Comparison of ENCODE assay signal across 25 mouse cellular contexts in genomic region chr9:65422760-65423501, GRCm38 (mm10). TPM values are rescaled to one million over a fixed set of nuclear protein-coding genes. Genes with fewer than 3 reads are reported as not detected.
DNase-seq lines count a peak whose midpoint lies in the region; ATAC-seq and TF ChIP-seq lines count a peak whose summit lies in the region.
"Had no signal": no experiment of that assay in that cellular context is flagged by ENCODE, and none has a peak within 500 bp of the region (broad histone marks: within the 10 kb centered on the region; RNA-seq: fewer than 3 reads in every experiment).

Slc51b (minus strand) TSS chr9:65422955.

- TF ChIP-seq CTCF in kidney, adult 2 months (conservative IDR thresholded peaks at IDR 0.05; ENCODE audit: insufficient read depth, insufficient read length, low read depth, low read length), result no peak

- ATAC-seq in midbrain, embryonic 16.5 days, result no peak
- ATAC-seq: lung, postnatal 0 days had no signal

- no peak within 1 kb of the TSS for H3K4me2 ChIP-seq in midbrain, embryonic 16.5 days (ENCODE audit: low read length)
- H3K4me2 ChIP-seq: embryonic facial prominence, embryonic 13.5 days; hindbrain, embryonic 14.5 days; stomach, embryonic 15.5 days had no signal

- peaks cover 17% of the 10 kb centered on the region for H3K4me1 ChIP-seq in kidney, adult 2 months (ENCODE audit: control insufficient read depth, insufficient read depth, low read length)
- no peaks in the 10 kb centered on the region for H3K4me1 ChIP-seq in midbrain, embryonic 16.5 days (ENCODE audit: control insufficient read depth, insufficient read depth, low read length)
- H3K4me1 ChIP-seq: embryonic facial prominence, embryonic 13.5 days; heart, embryonic 10.5 days; stomach, embryonic 15.5 days had no signal

- peak within 1 kb of the TSS; percentile 77 for H3K27ac ChIP-seq in kidney, adult 2 months (ENCODE audit: insufficient read depth, low read depth, low read length)
- no peak within 1 kb of the TSS for H3K27ac ChIP-seq in midbrain, embryonic 16.5 days (ENCODE audit: low read length)
- H3K27ac ChIP-seq: embryonic facial prominence, embryonic 13.5 days; heart, embryonic 10.5 days; hindbrain, embryonic 14.5 days; limb, embryonic 10.5 days; liver, embryonic 14.5 days; stomach, embryonic 15.5 days had no signal

- no peak for TF ChIP-seq POLR2A in kidney, adult 2 months (IDR thresholded peaks at IDR 0.05; ENCODE audit: low read depth, low read length)

- H3K27me3 ChIP-seq in kidney, adult 2 months (replicated peaks; ENCODE audit: control insufficient read depth, insufficient read depth, low read length), result no peaks in the 10 kb centered on the region
- H3K27me3 ChIP-seq in midbrain, embryonic 16.5 days (ENCODE audit: control insufficient read depth, insufficient read depth, low read depth, low read length), result no peaks in the 10 kb centered on the region
- H3K27me3 ChIP-seq: embryonic facial prominence, embryonic 13.5 days; stomach, embryonic 15.5 days had no signal

- WGBS in kidney, adult 2 months, result 57% methylated on average over 11 of the region's 11 CpGs
- 87% methylated on average over 11 of the region's 11 CpGs for WGBS in midbrain, embryonic 16.5 days

- no peaks in the 10 kb centered on the region for H3K9me3 ChIP-seq in midbrain, embryonic 16.5 days (replicated peaks; ENCODE audit: control insufficient read depth, low read length, poor library complexity, severe bottlenecking)
- H3K9me3 ChIP-seq: embryonic facial prominence, embryonic 13.5 days; heart, embryonic 10.5 days; limb, embryonic 10.5 days; stomach, embryonic 15.5 days had no signal

- intact Hi-C loops in heart, postnatal 10 days (cut with DNase I), result no loop called here

- DNase-seq in adrenal gland, adult (ENCODE audit: inconsistent age in 2 of 2, low spot score in 1 of 2), result peak; percentile 60 to 79
- no peak for DNase-seq in adrenal gland, adult 18-20 months (ENCODE audit: low spot score in 2 of 2)
- peak; percentile 59 for DNase-seq in adrenal gland, postnatal 14 days
- DNase-seq in kidney, adult 2 months, result peak; percentile 90
- peak; percentile 82 to 88 for DNase-seq in kidney, postnatal 25 days
- no peak for DNase-seq in left cerebral cortex, adult 9 months (ENCODE audit: low spot score in 2 of 2)
- no peak for DNase-seq in heart, postnatal 10 days
- DNase-seq: cerebellum, adult 9-10 months; gastrocnemius, postnatal 14 days; heart, postnatal 14 days; thymus, adult 2 months had no signal

- no peak within 1 kb of the TSS for H3K9ac ChIP-seq in midbrain, embryonic 16.5 days (ENCODE audit: low read depth, low read length)
- H3K9ac ChIP-seq: embryonic facial prominence, embryonic 13.5 days; hindbrain, embryonic 14.5 days; liver, embryonic 14.5 days; stomach, embryonic 15.5 days had no signal

- H3K36me3 ChIP-seq in kidney, adult 2 months (ENCODE audit: control insufficient read depth, insufficient read depth, low read length), result no peaks in the 10 kb centered on the region
- no peaks in the 10 kb centered on the region for H3K36me3 ChIP-seq in midbrain, embryonic 16.5 days (ENCODE audit: control insufficient read depth, insufficient read depth, low read length)
- H3K36me3 ChIP-seq: embryonic facial prominence, embryonic 13.5 days; heart, embryonic 10.5 days; limb, embryonic 10.5 days; stomach, embryonic 15.5 days had no signal

- peak within 1 kb of the TSS; percentile 49 for H3K4me3 ChIP-seq in kidney, adult 2 months (ENCODE audit: insufficient read depth, low read depth, low read length)
- H3K4me3 ChIP-seq in midbrain, embryonic 16.5 days (ENCODE audit: low read depth, low read length), result no peak within 1 kb of the TSS
- H3K4me3 ChIP-seq: embryonic facial prominence, embryonic 13.5 days; heart, embryonic 10.5 days; limb, embryonic 10.5 days; stomach, embryonic 15.5 days had no signal

RNA-seq across cellular contexts. Expression of gene Slc51b, which starts in this region (rescaled TPM):
- not detected for total RNA-seq in adrenal gland, adult 18-20 months (2021)
- not detected in 2 replicates for total RNA-seq in adrenal gland, postnatal 14 days (2021)
- 13.0 and 15.0 TPM in 2 replicates for polyA plus RNA-seq in kidney, adult 2 months (2012; rRNA removed)
- not detected in 2 replicates for polyA plus RNA-seq in midbrain, embryonic 16.5 days (2015; fragmentation: Nextera tagmentation; extraction: Ambion mirVana)
- not detected for total RNA-seq in heart, postnatal 10 days (2021)
- total RNA-seq: gastrocnemius, postnatal 14 days; heart, postnatal 14 days; left cerebral cortex, adult 18-20 months; megakaryocyte-erythroid progenitor cell, adult 5-6 weeks; MEL; midbrain, postnatal 0 days had no signal
- polyA plus RNA-seq: embryonic facial prominence, embryonic 13.5 days; heart, embryonic 10.5 days; hindbrain, embryonic 14.5 days; limb, embryonic 10.5 days; lung, postnatal 0 days; midbrain, postnatal 0 days; neural tube, embryonic 11.5 days; spleen, adult 2 months had no signal

Comparison
In these comparisons a context has a peak if more than half of its experiments do, and no peak if none do; other contexts are left out.
1. RNA of gene Slc51b (polyA plus RNA-seq): 13.0 to 15.0 TPM in kidney, adult 2 months; not detected in midbrain, embryonic 16.5 days; every median in the first group is over 10 times any median in the second.
2. DNase-seq: peak in adrenal gland, adult (2 of 2), kidney, adult 2 months (single experiment) and kidney, postnatal 25 days (2 of 2); none in adrenal gland, adult 18-20 months (0 of 2), left cerebral cortex, adult 9 months (0 of 2) and heart, postnatal 10 days (0 of 2).
3. Peak in DNase-seq in adrenal gland, postnatal 14 days; RNA of the gene not detected or under 1 TPM.